Mouse (Mus musculus): Measurements from ENCODE around the gene Olfr643. TPM values are rescaled to one million over a fixed set of nuclear protein-coding genes. Genes with fewer than 3 reads are reported as not detected.

Gene Olfr643
- total RNA-seq (2017) = not detected in 2 replicates

DNA sequence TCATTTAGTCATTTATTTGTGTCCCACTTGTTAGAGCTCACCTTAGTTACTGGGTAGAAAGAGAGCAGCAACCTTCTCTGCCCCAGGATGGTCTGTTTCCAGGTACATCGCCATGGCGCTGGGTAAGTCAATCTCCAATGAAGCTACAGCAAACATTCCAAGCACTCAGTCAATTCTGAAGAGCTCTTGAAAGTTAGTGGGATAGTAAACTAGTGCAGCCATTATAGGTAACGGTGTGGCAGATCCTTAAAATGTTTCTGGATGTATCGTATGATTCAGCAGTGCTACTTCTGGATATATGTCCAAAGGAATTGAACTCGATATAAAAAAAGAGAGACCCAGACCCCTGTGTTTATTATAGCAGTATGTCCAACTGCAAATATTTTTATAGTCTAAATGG lies at the start of gene Olfr643:
Gene Olfr643 (minus strand): TSS at position 101 of the 400 bp plus-strand sequence.
- ATAC-seq (replicated peaks; ENCODE audit: low read depth, poor library complexity, severe bottlenecking) = no peak

DNA sequence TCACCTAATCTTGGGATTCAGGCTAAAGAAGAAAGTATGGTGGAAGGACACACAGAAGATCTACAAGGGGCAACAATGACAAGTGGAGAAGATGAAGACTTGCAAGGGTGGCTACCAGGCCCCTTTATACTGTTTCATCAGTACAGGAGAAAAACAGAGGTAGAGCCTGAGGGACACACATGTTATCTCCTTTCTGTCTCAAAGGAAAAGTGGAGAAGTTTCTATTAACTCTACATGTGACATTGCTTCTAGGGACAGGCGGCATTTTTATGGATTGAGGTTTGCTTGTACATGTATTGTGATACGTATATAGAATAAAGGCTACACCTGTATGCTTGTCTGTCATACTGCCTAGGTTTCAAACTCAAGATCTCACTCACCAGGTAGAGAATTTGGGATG lies 46.1 kb upstream of the Olfr643 start, which contains the start of gene Olfr648:
Gene Olfr648 (minus strand): TSS at position 101 of the 400 bp plus-strand sequence.
- ATAC-seq (replicated peaks; ENCODE audit: low read depth, poor library complexity, severe bottlenecking) = no peak

- ATAC-seq (replicated peaks; ENCODE audit: low read depth, poor library complexity, severe bottlenecking) = no peak
These were observed 41.9 kb upstream of the Olfr643 start for GRCm38 (mm10) chr7:104179074-104179473.

- ATAC-seq (replicated peaks; ENCODE audit: low read depth, poor library complexity, severe bottlenecking) = no peak
These were observed 41.3 kb upstream of the Olfr643 start for GRCm38 (mm10) chr7:104178422-104179054.

GRCm38 (mm10) chr7:104175085-104175484 lies 37.9 kb upstream of the Olfr643 start:
- ATAC-seq (replicated peaks; ENCODE audit: low read depth, poor library complexity, severe bottlenecking) = no peak

DNA sequence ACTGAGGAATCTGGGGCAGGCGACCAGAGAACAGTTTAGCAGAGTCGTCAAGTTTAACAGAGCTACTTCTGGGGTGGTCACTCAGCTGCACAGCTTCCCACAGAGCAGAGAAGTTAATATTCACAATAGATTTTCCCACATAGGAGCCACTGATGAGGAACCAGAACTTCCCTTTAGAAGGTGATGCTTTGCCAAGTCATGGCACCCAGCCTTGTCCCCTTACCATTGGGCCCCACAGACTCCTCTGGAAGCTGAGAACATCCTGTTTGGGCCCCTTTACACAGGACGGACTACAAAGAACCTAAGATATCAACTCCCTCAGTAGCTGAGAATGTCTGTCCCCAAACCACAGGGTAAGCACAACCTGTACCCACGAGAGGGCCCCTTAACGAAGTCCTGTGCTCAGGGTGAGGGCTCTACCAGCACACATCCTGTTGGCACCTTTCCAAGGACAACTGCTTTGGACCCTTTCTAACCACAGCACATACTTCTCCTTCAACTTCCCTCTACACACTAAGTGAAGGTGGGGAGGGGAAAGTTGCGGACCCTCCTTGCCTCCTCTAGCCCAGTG lies 32.5 kb upstream of the Olfr643 start:
- peak; percentile 85 for ATAC-seq (replicated peaks; ENCODE audit: low read depth, poor library complexity, severe bottlenecking)

GRCm38 (mm10) chr7:104167105-104167504 lies 29.9 kb upstream of the Olfr643 start:
- ATAC-seq (replicated peaks; ENCODE audit: low read depth, poor library complexity, severe bottlenecking) = peak; percentile 30

- no peak for ATAC-seq (replicated peaks; ENCODE audit: low read depth, poor library complexity, severe bottlenecking)
These were observed 13.3 kb upstream of the Olfr643 start, which contains the start of gene Ubqlnl for GRCm38 (mm10) chr7:104150456-104150855. Ubqlnl (minus strand) TSS chr7:104150556.

GRCm38 (mm10) chr7:104143179-104143578 lies 6.0 kb upstream of the Olfr643 start, which contains the start of gene Ubqln3:
Ubqln3 (minus strand) TSS chr7:104143279.
- no peak for ATAC-seq (replicated peaks; ENCODE audit: low read depth, poor library complexity, severe bottlenecking)

DNA sequence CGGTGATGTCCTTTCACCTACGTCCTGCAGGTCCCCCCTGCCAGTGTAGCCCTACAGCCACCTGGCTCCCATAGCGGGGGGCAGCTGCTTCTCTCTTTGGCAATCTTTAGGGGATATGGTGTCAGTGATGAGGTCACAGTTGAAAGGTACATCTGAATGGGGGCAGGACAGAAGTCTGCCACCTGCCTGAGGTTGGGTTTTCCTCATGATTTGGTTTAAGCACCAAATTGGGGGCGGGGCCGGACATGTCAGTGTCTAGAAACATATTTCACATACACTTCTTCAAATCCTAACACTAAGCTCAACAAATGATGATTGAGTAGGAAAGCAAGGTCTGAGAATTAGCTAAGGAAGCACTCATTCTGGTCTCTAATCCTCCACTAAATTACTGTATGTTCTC lies 7.5 kb downstream of the Olfr643 start, which contains the start of gene Ubqln5:
Gene Ubqln5 (minus strand): TSS at position 101 of the 400 bp plus-strand sequence.
- no peak for ATAC-seq (replicated peaks; ENCODE audit: low read depth, poor library complexity, severe bottlenecking)

GRCm38 (mm10) chr7:104104757-104104972 lies 32.5 kb downstream of the Olfr643 start, which contains the start of gene Olfr646:
Olfr646 (plus strand) TSS chr7:104104873.
- ATAC-seq (replicated peaks; ENCODE audit: low read depth, poor library complexity, severe bottlenecking) = no peak

GRCm38 (mm10) chr7:104103913-104104756 lies 33.1 kb downstream of the Olfr643 start:
- peak; percentile 100 for ATAC-seq (replicated peaks; ENCODE audit: low read depth, poor library complexity, severe bottlenecking)

DNA sequence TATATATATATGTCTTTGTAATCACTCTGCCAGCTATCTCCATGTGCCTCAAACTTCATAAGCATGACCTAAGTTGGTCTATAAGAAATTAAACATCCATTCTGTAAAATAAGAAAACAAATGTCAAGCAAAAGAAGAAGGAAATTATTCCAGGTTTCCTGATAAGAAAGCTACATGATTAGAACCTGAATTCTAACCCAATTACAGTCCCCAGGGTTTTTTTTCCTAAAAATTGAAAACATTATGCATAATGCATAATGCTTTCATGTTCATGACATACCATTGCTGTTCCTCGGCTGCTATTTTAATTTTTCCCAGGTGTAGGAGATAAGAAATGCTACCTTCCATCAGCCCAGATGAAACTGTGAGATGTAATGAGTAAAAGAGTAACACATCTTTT lies 51.8 kb downstream of the Olfr643 start, which contains the start of gene Olfr645:
Gene Olfr645 (minus strand): TSS at position 101 of the 400 bp plus-strand sequence.
- ATAC-seq (replicated peaks; ENCODE audit: low read depth, poor library complexity, severe bottlenecking) = no peak

GRCm38 (mm10) chr7:104071769-104072168 lies 65.4 kb downstream of the Olfr643 start, which contains the start of gene Olfr644:
Olfr644 (minus strand) TSS chr7:104071869.
- no peak for ATAC-seq (replicated peaks; ENCODE audit: low read depth, poor library complexity, severe bottlenecking)

DNA sequence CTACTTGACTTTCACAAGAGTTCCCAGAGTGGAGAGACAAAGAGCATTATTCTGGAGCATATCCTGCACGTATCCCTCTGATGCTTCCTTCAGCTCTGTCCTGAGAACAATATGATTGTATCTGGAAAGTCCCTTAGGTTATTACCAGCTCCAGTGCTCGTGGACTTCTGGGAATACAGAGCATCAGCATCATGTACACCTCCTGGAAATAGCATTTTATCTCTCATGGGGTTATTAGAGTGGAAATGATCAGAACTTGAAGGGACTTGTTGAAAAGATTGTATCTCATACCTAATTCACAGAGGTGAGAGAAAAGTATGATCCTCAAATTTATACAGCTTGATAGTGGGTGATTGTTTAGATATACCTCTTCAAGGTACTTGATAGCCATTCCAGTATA lies 75.9 kb downstream of the Olfr643 start, which contains the start of gene 4930516K23Rik:
Gene 4930516K23Rik (minus strand): TSS at position 101 of the 400 bp plus-strand sequence.
- ATAC-seq (replicated peaks; ENCODE audit: low read depth, poor library complexity, severe bottlenecking) = no peak

DNA sequence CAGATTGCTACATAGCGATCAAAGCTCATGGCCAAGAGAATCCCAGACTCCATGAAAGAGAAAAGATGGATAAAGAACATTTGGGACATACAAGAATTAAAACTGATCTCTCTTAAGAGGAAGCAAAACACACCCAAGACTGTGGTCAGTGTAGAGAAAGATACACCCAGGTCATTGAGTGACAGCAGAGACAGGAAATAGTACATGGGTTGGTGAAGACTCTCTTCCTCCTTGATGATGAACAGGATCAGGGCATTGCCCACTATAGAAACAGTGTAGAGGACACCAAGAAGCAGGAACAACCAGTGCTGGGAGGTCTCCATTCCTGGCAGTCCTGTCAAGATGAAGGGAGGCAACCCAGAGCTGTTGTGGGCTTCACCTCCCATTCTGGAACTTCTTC lies 78.0 kb downstream of the Olfr643 start:
- ATAC-seq (replicated peaks; ENCODE audit: low read depth, poor library complexity, severe bottlenecking) = peak; percentile 82

GRCm38 (mm10) chr7:104052566-104052965 lies 84.6 kb downstream of the Olfr643 start, which contains the start of gene Olfr642:
Olfr642 (minus strand) TSS chr7:104052666.
- no peak for ATAC-seq (replicated peaks; ENCODE audit: low read depth, poor library complexity, severe bottlenecking)

GRCm38 (mm10) chr7:104050745-104051144 lies 86.5 kb downstream of the Olfr643 start:
- peak; percentile 68 for ATAC-seq (replicated peaks; ENCODE audit: low read depth, poor library complexity, severe bottlenecking)

DNA sequence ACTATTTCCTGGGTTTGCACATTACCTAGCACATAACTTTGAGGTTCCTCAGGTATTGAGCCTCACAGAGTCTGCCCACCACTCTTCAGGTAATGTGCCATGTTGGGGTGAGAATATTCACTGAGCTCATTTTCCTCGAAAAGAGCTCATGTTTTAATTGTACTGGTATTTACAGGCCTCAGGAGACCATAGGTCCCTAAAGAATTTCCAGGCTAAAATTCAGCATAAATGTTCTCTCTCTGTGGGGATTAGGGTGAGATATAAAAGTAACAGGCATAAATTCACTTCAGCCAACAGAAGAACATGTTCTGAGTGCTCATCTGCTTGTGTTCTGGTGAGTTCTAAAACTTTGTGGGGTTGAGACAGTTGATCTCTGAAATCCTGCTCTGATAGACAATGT lies 102.1 kb downstream of the Olfr643 start, which contains the start of gene Olfr641:
Gene Olfr641 (plus strand): TSS at position 301 of the 400 bp plus-strand sequence.
- no peak for ATAC-seq (replicated peaks; ENCODE audit: low read depth, poor library complexity, severe bottlenecking)

DNA sequence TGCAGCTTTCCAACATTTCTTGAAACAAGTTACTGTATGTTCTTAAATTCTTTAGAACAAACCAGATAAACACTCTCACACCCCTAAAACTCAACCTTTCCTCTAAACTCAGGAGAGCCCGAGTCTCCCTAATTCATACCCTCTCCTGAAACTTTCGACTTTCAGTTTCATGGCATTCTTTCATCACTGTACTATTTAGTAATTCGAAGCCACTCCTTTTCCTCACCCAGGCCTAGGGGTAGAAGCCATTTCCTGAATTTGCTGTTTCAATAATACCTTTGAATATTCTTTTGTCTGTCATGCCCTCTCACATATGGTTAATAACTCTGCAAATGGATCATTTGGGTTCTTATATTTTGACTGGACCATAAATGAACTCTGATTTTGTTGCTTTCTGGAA lies 110.2 kb downstream of the Olfr643 start:
- ATAC-seq (replicated peaks; ENCODE audit: low read depth, poor library complexity, severe bottlenecking) = no peak
